Mouse (Mus musculus) limb, embryonic 10.5 days (tissue): Measurements from ENCODE around the gene Ankzf1. TPM values are rescaled to one million over a fixed set of nuclear protein-coding genes. Genes with fewer than 3 reads are reported as not detected.

Experiments
- DNase-seq: peaks from one replicate; pipeline ENCODE4 v3.0.0-alpha.2; 2017; ENCODE audit warnings: low spot score
- H3K27ac ChIP-seq: fragments of 300-500 bp; sonication (generic); 2 replicates; pipeline ENCODE4 v1.5.1; 2016; ENCODE audit warnings: mild to moderate bottlenecking
- H3K27me3 ChIP-seq: fragments of 300-500 bp; sonication (generic); 2 replicates; pipeline ENCODE4 v1.6.1; 2016; ENCODE audit warnings: low read depth, mild to moderate bottlenecking; ENCODE audit not compliant: poor library complexity, severe bottlenecking
- H3K36me3 ChIP-seq: fragments of 300-500 bp; sonication (generic); 2 replicates; pipeline ENCODE4 v1.6.1; 2016; ENCODE audit warnings: mild to moderate bottlenecking, moderate library complexity
- H3K4me1 ChIP-seq: fragments of 300-500 bp; sonication (generic); 2 replicates; pipeline ENCODE4 v1.6.1; 2016
- H3K4me3 ChIP-seq: fragments of 300-500 bp; sonication (generic); 2 replicates; pipeline ENCODE4 v1.5.1; 2016; ENCODE audit warnings: mild to moderate bottlenecking, moderate library complexity
- H3K9me3 ChIP-seq: fragments of 300-500 bp; sonication (generic); replicated peaks from 2 replicates; pipeline ENCODE4 v1.6.1; 2016; ENCODE audit warnings: mild to moderate bottlenecking
- WGBS: fragments of 180-500 bp; shearing (Covaris S2); methylation state at CpG from one replicate; pipeline ENCODE4 v1.1.7; 2016; 5-methylcytosine and 5-hydroxymethylcytosine counted together
- polyA plus RNA-seq: library from polyadenylated mRNA; unstranded; fragments of >200 nt; fragmentation: Nextera tagmentation; extraction: Ambion mirVana; gene quantifications from 2 replicates; pipeline ENCODE4 v1.2.1, GENCODE M21; 2016

Gene Ankzf1
- polyA plus RNA-seq: 22.0 and 24.8 TPM in 2 replicates

- Histone ChIP-seq H3K27me3 (no peaks in the 10 kb centered on the region), H3K9me3 (no peaks in the 10 kb centered on the region), H3K27ac (peak within 1 kb of the TSS; percentile 85), H3K4me3 (peak within 1 kb of the TSS; percentile 79), H3K36me3 (peaks cover 35% of the 10 kb centered on the region), H3K4me1 (peaks cover 19% of the 10 kb centered on the region)
- DNase-seq: peak; percentile 89
- WGBS: under 1% methylated on average over 56 of the region's 56 CpGs
These were observed at the start of gene Ankzf1, which contains the start of gene Atg9a for GRCm38 (mm10) chr1:75191622-75192402. Ankzf1 (plus strand) TSS chr1:75192151. Atg9a (minus strand) TSS chr1:75192196.

- Histone ChIP-seq H3K36me3 (peaks cover 59% of the 10 kb centered on the region), H3K4me1 (peaks cover 34% of the 10 kb centered on the region), H3K9me3 (no peaks in the 10 kb centered on the region), H3K4me3 (peak within 1 kb of the TSS; percentile 92), H3K27ac (peak within 1 kb of the TSS; percentile 95), H3K27me3 (no peaks in the 10 kb centered on the region)
- WGBS: under 1% methylated on average over 91 of the region's 91 CpGs
- peak; percentile 99 for DNase-seq
These were observed 49.4 kb upstream of the Ankzf1 start, which contains the start of the genes Cnppd1 and Retreg2 for GRCm38 (mm10) chr1:75142301-75143261. Cnppd1 (minus strand) TSS chr1:75142711. Retreg2 (plus strand) TSS chr1:75142778.

- peaks cover 53% of the 10 kb centered on the region for H3K36me3 ChIP-seq
- peaks cover 32% of the 10 kb centered on the region for H3K4me1 ChIP-seq
- no peaks in the 10 kb centered on the region for H3K27me3 ChIP-seq
- 100% methylated on average over 3 of the region's 3 CpGs for WGBS
- no peak overlapping the region for H3K27ac ChIP-seq
- H3K4me3 ChIP-seq: no peak overlapping the region
- no peak for DNase-seq
- H3K9me3 ChIP-seq: no peaks in the 10 kb centered on the region
These were observed 46.4 kb upstream of the Ankzf1 start for GRCm38 (mm10) chr1:75145589-75145988.

- Histone ChIP-seq H3K4me1 (peaks cover 14% of the 10 kb centered on the region), H3K27me3 (no peaks in the 10 kb centered on the region), H3K4me3 (no peak overlapping the region), H3K9me3 (no peaks in the 10 kb centered on the region), H3K36me3 (peaks cover 53% of the 10 kb centered on the region), H3K27ac (no peak overlapping the region)
- WGBS: 80% methylated on average over 7 of the region's 7 CpGs
- DNase-seq: no peak
These were observed 44.4 kb upstream of the Ankzf1 start for GRCm38 (mm10) chr1:75147411-75148135.

GRCm38 (mm10) chr1:75148727-75149126 lies 43.2 kb upstream of the Ankzf1 start:
- no peaks in the 10 kb centered on the region for H3K9me3 ChIP-seq
- no peak overlapping the region for H3K27ac ChIP-seq
- H3K36me3 ChIP-seq: peaks cover 53% of the 10 kb centered on the region
- H3K4me3 ChIP-seq: no peak overlapping the region
- peaks cover 6% of the 10 kb centered on the region for H3K4me1 ChIP-seq
- WGBS: 92% methylated on average over 4 of the region's 4 CpGs
- DNase-seq: no peak
- H3K27me3 ChIP-seq: no peaks in the 10 kb centered on the region

GRCm38 (mm10) chr1:75155837-75156236 lies 36.1 kb upstream of the Ankzf1 start:
- no peak overlapping the region for H3K27ac ChIP-seq
- DNase-seq: no peak
- 67% methylated on average over 3 of the region's 3 CpGs for WGBS
- H3K4me3 ChIP-seq: no peak overlapping the region
- H3K4me1 ChIP-seq: no peaks in the 10 kb centered on the region
- no peaks in the 10 kb centered on the region for H3K27me3 ChIP-seq
- no peaks in the 10 kb centered on the region for H3K36me3 ChIP-seq
- no peaks in the 10 kb centered on the region for H3K9me3 ChIP-seq

GRCm38 (mm10) chr1:75158990-75159389 lies 33.0 kb upstream of the Ankzf1 start:
- no peaks in the 10 kb centered on the region for H3K27me3 ChIP-seq
- H3K9me3 ChIP-seq: no peaks in the 10 kb centered on the region
- no peak overlapping the region for H3K4me3 ChIP-seq
- no peaks in the 10 kb centered on the region for H3K4me1 ChIP-seq
- no peak overlapping the region for H3K27ac ChIP-seq
- no peak for DNase-seq
- no peaks in the 10 kb centered on the region for H3K36me3 ChIP-seq

GRCm38 (mm10) chr1:75159540-75160255 lies 32.3 kb upstream of the Ankzf1 start:
- Histone ChIP-seq H3K36me3 (no peaks in the 10 kb centered on the region), H3K4me3 (no peak overlapping the region), H3K4me1 (no peaks in the 10 kb centered on the region), H3K27me3 (no peaks in the 10 kb centered on the region), H3K27ac (no peak overlapping the region), H3K9me3 (no peaks in the 10 kb centered on the region)
- no peak for DNase-seq
- 82% methylated on average over 5 of the region's 5 CpGs for WGBS

- WGBS: 87% methylated on average over 4 of the region's 4 CpGs
- Histone ChIP-seq H3K9me3 (no peaks in the 10 kb centered on the region), H3K27me3 (no peaks in the 10 kb centered on the region), H3K27ac (no peak overlapping the region), H3K4me3 (no peak overlapping the region), H3K36me3 (no peaks in the 10 kb centered on the region), H3K4me1 (no peaks in the 10 kb centered on the region)
- DNase-seq: no peak
These were observed 31.7 kb upstream of the Ankzf1 start for GRCm38 (mm10) chr1:75160256-75160617.

GRCm38 (mm10) chr1:75168093-75168471 lies 23.9 kb upstream of the Ankzf1 start:
- Histone ChIP-seq H3K27me3 (no peaks in the 10 kb centered on the region), H3K4me1 (peaks cover 20% of the 10 kb centered on the region), H3K36me3 (peaks cover 29% of the 10 kb centered on the region), H3K9me3 (no peaks in the 10 kb centered on the region), H3K4me3 (peak overlapping the region; percentile 83), H3K27ac (peak overlapping the region; percentile 88)
- 6% methylated on average over 7 of the region's 7 CpGs for WGBS
- DNase-seq: no peak

- H3K27ac ChIP-seq: peak within 1 kb of the TSS; percentile 88
- DNase-seq: peak; percentile 99
- H3K27me3 ChIP-seq: no peaks in the 10 kb centered on the region
- peaks cover 36% of the 10 kb centered on the region for H3K36me3 ChIP-seq
- WGBS: under 1% methylated on average over 59 of the region's 59 CpGs
- no peaks in the 10 kb centered on the region for H3K9me3 ChIP-seq
- peak within 1 kb of the TSS; percentile 83 for H3K4me3 ChIP-seq
- peaks cover 20% of the 10 kb centered on the region for H3K4me1 ChIP-seq
These were observed 23.2 kb upstream of the Ankzf1 start, which contains the start of gene Zfand2b for GRCm38 (mm10) chr1:75168472-75169464. Zfand2b (plus strand) TSS chr1:75168646.
